Comparison of ENCODE assay signal across 20 mouse cellular contexts in the genomic region with DNA sequence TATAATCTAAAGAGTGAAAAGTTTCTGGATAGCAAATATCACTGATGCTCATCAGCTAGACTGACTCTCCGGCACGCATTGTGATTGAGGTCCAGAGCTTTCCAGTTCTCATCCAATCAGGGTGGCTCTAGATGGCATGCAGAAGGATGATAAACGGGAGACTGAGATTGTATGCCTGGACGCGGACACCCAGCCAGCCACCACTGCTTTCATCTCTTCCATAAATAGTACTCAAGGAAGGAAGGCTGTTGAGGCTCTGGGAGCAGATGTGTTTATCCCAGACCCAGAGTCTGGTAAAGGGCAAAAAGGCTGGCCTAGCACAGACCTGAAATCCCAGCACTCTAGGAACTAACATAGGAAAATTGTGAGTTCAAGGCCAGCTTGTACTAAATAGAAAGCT.
DNase-seq lines count a peak whose midpoint lies in the region; ATAC-seq and TF ChIP-seq lines count a peak whose summit lies in the region.
"Had no signal": no experiment of that assay in that cellular context is flagged by ENCODE, and none has a peak within 500 bp of the region (broad histone marks: within the 10 kb centered on the region; RNA-seq: fewer than 3 reads in every experiment).

No protein-coding gene starts in this region.

- H3K36me3 ChIP-seq in heart, embryonic 16.5 days (ENCODE audit: control insufficient read depth, insufficient read depth), result no peaks in the 10 kb centered on the region
- H3K36me3 ChIP-seq in lung, embryonic 15.5 days, result no peaks in the 10 kb centered on the region
- no peaks in the 10 kb centered on the region for H3K36me3 ChIP-seq in lung, postnatal 0 days (ENCODE audit: insufficient read depth, low read length)
- H3K36me3 ChIP-seq: embryonic facial prominence, embryonic 10.5 days; embryonic facial prominence, embryonic 12.5 days; forebrain, embryonic 15.5 days had no signal

- no peak for TF ChIP-seq EP300 in lung, postnatal 0 days (IDR thresholded peaks at IDR 0.05)

- no peaks in the 10 kb centered on the region for H3K27me3 ChIP-seq in heart, embryonic 16.5 days (ENCODE audit: control insufficient read depth, insufficient read depth, low read length)
- no peaks in the 10 kb centered on the region for H3K27me3 ChIP-seq in lung, embryonic 15.5 days
- no peaks in the 10 kb centered on the region for H3K27me3 ChIP-seq in lung, postnatal 0 days (replicated peaks; ENCODE audit: insufficient read depth, low read length)
- H3K27me3 ChIP-seq: embryonic facial prominence, embryonic 12.5 days; forebrain, embryonic 13.5 days; forebrain, embryonic 15.5 days had no signal

- H3K4me1 ChIP-seq in heart, embryonic 16.5 days (ENCODE audit: control insufficient read depth, insufficient read depth, low read length), result peaks cover 8% of the 10 kb centered on the region
- peaks cover 15% of the 10 kb centered on the region for H3K4me1 ChIP-seq in lung, embryonic 15.5 days
- H3K4me1 ChIP-seq in lung, postnatal 0 days (ENCODE audit: insufficient read depth, low read depth, low read length), result no peaks in the 10 kb centered on the region; the same call in 1 of the 2 replicates
- H3K4me1 ChIP-seq: embryonic facial prominence, embryonic 12.5 days had no signal

- H3K9me3 ChIP-seq in heart, embryonic 16.5 days (replicated peaks; ENCODE audit: control insufficient read depth, low read length), result no peaks in the 10 kb centered on the region
- no peaks in the 10 kb centered on the region for H3K9me3 ChIP-seq in lung, embryonic 15.5 days
- H3K9me3 ChIP-seq in lung, postnatal 0 days (ENCODE audit: low read length), result no peaks in the 10 kb centered on the region
- H3K9me3 ChIP-seq: embryonic facial prominence, embryonic 10.5 days; embryonic facial prominence, embryonic 12.5 days; forebrain, embryonic 13.5 days; forebrain, embryonic 15.5 days had no signal

- no peak overlapping the region for H3K27ac ChIP-seq in heart, embryonic 16.5 days (ENCODE audit: low read length)
- H3K27ac ChIP-seq in lung, embryonic 15.5 days, result no peak overlapping the region
- no peak overlapping the region for H3K27ac ChIP-seq in lung, postnatal 0 days (ENCODE audit: low read length)
- H3K27ac ChIP-seq: embryonic facial prominence, embryonic 10.5 days; embryonic facial prominence, embryonic 12.5 days; forebrain, embryonic 13.5 days; forebrain, embryonic 15.5 days had no signal

- ATAC-seq in heart, embryonic 16.5 days (replicated peaks; ENCODE audit: extremely low read depth, insufficient read depth, low FRiP score), result peak; percentile 58
- ATAC-seq in lung, embryonic 15.5 days (ENCODE audit: borderline replicate concordance, extremely low read depth, low FRiP score, low TSS enrichment), result 0 out of 2 replicates have a peak, but pooled peaks have one; percentile 14
- ATAC-seq in lung, postnatal 0 days, result peak; percentile 25
- ATAC-seq: forebrain, embryonic 13.5 days; forebrain, embryonic 15.5 days had no signal

- no peak overlapping the region for H3K4me2 ChIP-seq in heart, embryonic 16.5 days (ENCODE audit: low read depth, low read length)
- no peak overlapping the region for H3K4me2 ChIP-seq in lung, embryonic 15.5 days
- no peak overlapping the region for H3K4me2 ChIP-seq in lung, postnatal 0 days (replicated peaks; ENCODE audit: low read depth, low read length)
- H3K4me2 ChIP-seq: embryonic facial prominence, embryonic 12.5 days; forebrain, embryonic 13.5 days; forebrain, embryonic 15.5 days had no signal

- WGBS in heart, embryonic 16.5 days, result 32% methylated on average over 5 of the region's 5 CpGs
- 41% methylated on average over 5 of the region's 5 CpGs for WGBS in lung, embryonic 15.5 days
- 42% methylated on average over 5 of the region's 5 CpGs for WGBS in lung, postnatal 0 days

- no peak overlapping the region for H3K4me3 ChIP-seq in heart, embryonic 16.5 days (ENCODE audit: low read length)
- no peak overlapping the region for H3K4me3 ChIP-seq in lung, embryonic 15.5 days
- H3K4me3 ChIP-seq in lung, postnatal 0 days (ENCODE audit: low read depth, low read length), result no peak overlapping the region
- H3K4me3 ChIP-seq: embryonic facial prominence, embryonic 10.5 days; embryonic facial prominence, embryonic 12.5 days; forebrain, embryonic 13.5 days; forebrain, embryonic 15.5 days had no signal

- no peak for TF ChIP-seq CTCF in lung, postnatal 0 days (IDR thresholded peaks at IDR 0.05)

- intact Hi-C loops in heart, postnatal 25 days (cut with DNase I), result no loop called here

- no peak overlapping the region for H3K9ac ChIP-seq in heart, embryonic 16.5 days (ENCODE audit: low read length)
- H3K9ac ChIP-seq in lung, embryonic 15.5 days, result no peak overlapping the region
- no peak overlapping the region for H3K9ac ChIP-seq in lung, postnatal 0 days (replicated peaks; ENCODE audit: low read depth)
- H3K9ac ChIP-seq: embryonic facial prominence, embryonic 12.5 days; forebrain, embryonic 13.5 days; forebrain, embryonic 15.5 days had no signal

- DNase-seq in heart, postnatal 25 days (ENCODE audit: low spot score), result no peak
- no peak for DNase-seq in lung, postnatal 14 days
- DNase-seq in lung, postnatal 0 days (ENCODE audit: low spot score), result no peak
- DNase-seq in lung, postnatal 25 days (ENCODE audit: low spot score), result no peak
- peak; percentile 16 for DNase-seq in yolk sac, embryonic 10.5 days (ENCODE audit: low spot score)
- no peak for DNase-seq in cerebellum, adult 11 months
- DNase-seq: adrenal gland, adult 2 months; adrenal gland, postnatal 10 days; adrenal gland, postnatal 25 days; cerebellum, adult 11-12 months; cerebellum, adult 2 months; cerebellum, adult 9-10 months; cerebellum, postnatal 10 days; cerebellum, postnatal 25 days had no signal
